Mouse (Mus musculus): ENCODE measurements around the gene Prx. TPM values are rescaled to one million over a fixed set of nuclear protein-coding genes. Genes with fewer than 3 reads are reported as not detected.

The Prx gene
- polyA plus RNA-seq, 1 experiment from 2014 or later, result 0.43 TPM

- Histone ChIP-seq H3K9ac (replicated peaks; ENCODE audit: low read depth, low read length) (no peak overlapping the region), H3K27me3 (ENCODE audit: control insufficient read depth, insufficient read depth, low read length) (no peaks in the 10 kb centered on the region), H3K4me1 (ENCODE audit: control insufficient read depth, insufficient read depth, low read length) (peaks cover 7% of the 10 kb centered on the region; the same call in 1 of the 2 replicates), H3K4me3 (ENCODE audit: low read depth, low read length) (no peak overlapping the region), H3K36me3 (ENCODE audit: control insufficient read depth, insufficient read depth, low read length) (no peaks in the 10 kb centered on the region), H3K27ac (ENCODE audit: low read depth, low read length) (no peak overlapping the region), H3K9me3 (ENCODE audit: control insufficient read depth, low read length) (no peaks in the 10 kb centered on the region), H3K4me2 (ENCODE audit: low read depth, low read length) (no peak overlapping the region)
- ATAC-seq (ENCODE audit: low read depth), result no peak
- 91% methylated on average over 6 of the region's 6 CpGs for WGBS
These were observed 50.5 kb downstream of the Prx start for GRCm38 (mm10) chr7:27549597-27549996.

GRCm38 (mm10) chr7:27552070-27552469 lies 52.9 kb downstream of the Prx start:
- Histone ChIP-seq H3K4me3 (ENCODE audit: low read depth, low read length) (peak overlapping the region; percentile 48), H3K9ac (replicated peaks; ENCODE audit: low read depth, low read length) (no peak overlapping the region), H3K36me3 (ENCODE audit: control insufficient read depth, insufficient read depth, low read length) (peaks cover 6% of the 10 kb centered on the region; the same call in 1 of the 2 replicates), H3K4me1 (ENCODE audit: control insufficient read depth, insufficient read depth, low read length) (peaks cover 7% of the 10 kb centered on the region; the same call in 1 of the 2 replicates), H3K27me3 (ENCODE audit: control insufficient read depth, insufficient read depth, low read length) (no peaks in the 10 kb centered on the region), H3K9me3 (ENCODE audit: control insufficient read depth, low read length) (no peaks in the 10 kb centered on the region), H3K27ac (ENCODE audit: low read depth, low read length) (no peak overlapping the region), H3K4me2 (ENCODE audit: low read depth, low read length) (peak overlapping the region; percentile 68; the same call in 1 of the 2 replicates)
- ATAC-seq (ENCODE audit: low read depth), result no peak
- WGBS, result 60% methylated on average over 5 of the region's 5 CpGs

- H3K4me2 ChIP-seq (ENCODE audit: low read depth, low read length), result peak within 1 kb of the TSS; percentile 68
- H3K9ac ChIP-seq (replicated peaks; ENCODE audit: low read depth, low read length), result peak within 1 kb of the TSS; percentile 54
- no peaks in the 10 kb centered on the region for H3K9me3 ChIP-seq (ENCODE audit: control insufficient read depth, low read length)
- peak within 1 kb of the TSS; percentile 48 for H3K4me3 ChIP-seq (ENCODE audit: low read depth, low read length)
- WGBS, result under 1% methylated on average over 41 of the region's 41 CpGs
- no peaks in the 10 kb centered on the region for H3K27me3 ChIP-seq (ENCODE audit: control insufficient read depth, insufficient read depth, low read length)
- H3K4me1 ChIP-seq (ENCODE audit: control insufficient read depth, insufficient read depth, low read length), result peaks cover 7% of the 10 kb centered on the region; the same call in 1 of the 2 replicates
- H3K27ac ChIP-seq (ENCODE audit: low read depth, low read length), result no peak within 1 kb of the TSS
- H3K36me3 ChIP-seq (ENCODE audit: control insufficient read depth, insufficient read depth, low read length), result peaks cover 6% of the 10 kb centered on the region; the same call in 1 of the 2 replicates
- ATAC-seq (ENCODE audit: low read depth), result peak; percentile 100
These were observed 53.9 kb downstream of the Prx start, which contains the start of the genes Pld3 and 2310022A10Rik for GRCm38 (mm10) chr7:27552931-27553513. Gene Pld3, minus strand, starts transcription at chr7:27553218. Gene 2310022A10Rik, plus strand, starts transcription at chr7:27553233.

GRCm38 (mm10) chr7:27560291-27560887 lies 61.3 kb downstream of the Prx start:
- no peak for ATAC-seq (ENCODE audit: low read depth)
- H3K27ac ChIP-seq (ENCODE audit: low read depth, low read length), result no peak overlapping the region
- no peak overlapping the region for H3K4me2 ChIP-seq (ENCODE audit: low read depth, low read length)
- no peaks in the 10 kb centered on the region for H3K27me3 ChIP-seq (ENCODE audit: control insufficient read depth, insufficient read depth, low read length)
- H3K9ac ChIP-seq (replicated peaks; ENCODE audit: low read depth, low read length), result no peak overlapping the region
- no peaks in the 10 kb centered on the region for H3K4me1 ChIP-seq (ENCODE audit: control insufficient read depth, insufficient read depth, low read length)
- H3K36me3 ChIP-seq (ENCODE audit: control insufficient read depth, insufficient read depth, low read length), result peaks cover 23% of the 10 kb centered on the region
- no peak overlapping the region for H3K4me3 ChIP-seq (ENCODE audit: low read depth, low read length)
- 85% methylated on average over 8 of the region's 8 CpGs for WGBS
- no peaks in the 10 kb centered on the region for H3K9me3 ChIP-seq (ENCODE audit: control insufficient read depth, low read length)

- Histone ChIP-seq H3K9me3 (ENCODE audit: control insufficient read depth, low read length) (no peaks in the 10 kb centered on the region), H3K9ac (replicated peaks; ENCODE audit: low read depth, low read length) (no peak overlapping the region), H3K36me3 (ENCODE audit: control insufficient read depth, insufficient read depth, low read length) (peaks cover 26% of the 10 kb centered on the region), H3K4me3 (ENCODE audit: low read depth, low read length) (no peak overlapping the region), H3K27ac (ENCODE audit: low read depth, low read length) (no peak overlapping the region), H3K4me2 (ENCODE audit: low read depth, low read length) (no peak overlapping the region), H3K27me3 (ENCODE audit: control insufficient read depth, insufficient read depth, low read length) (no peaks in the 10 kb centered on the region), H3K4me1 (ENCODE audit: control insufficient read depth, insufficient read depth, low read length) (no peaks in the 10 kb centered on the region)
- whole genome bisulfite sequencing, result 100% methylated on average over 1 of the region's 1 CpGs
- no peak for ATAC-seq (ENCODE audit: low read depth)
These were observed 61.9 kb downstream of the Prx start for GRCm38 (mm10) chr7:27560978-27561377.

Other genes with a start within 250 kb of the Prx start
- 22.6 and 27.9 TPM in 2 replicates for gene Numbl, start 240.9 kb upstream of the Prx start, polyA plus RNA-seq (2014; fragmentation: Nextera tagmentation; extraction: Ambion mirVana)
- gene Ltbp4, start 161.6 kb upstream of the Prx start, polyA plus RNA-seq (2014; fragmentation: Nextera tagmentation; extraction: Ambion mirVana), result 5.8 and 11.5 TPM in 2 replicates
- gene Shkbp1, start 143.3 kb upstream of the Prx start, polyA plus RNA-seq (2014; fragmentation: Nextera tagmentation; extraction: Ambion mirVana), result 29.6 and 35.6 TPM in 2 replicates
- gene Gm20479, start 141.9 kb upstream of the Prx start, polyA plus RNA-seq (2014; fragmentation: Nextera tagmentation; extraction: Ambion mirVana), result not detected in 2 replicates
- gene Sptbn4, start 51.6 kb upstream of the Prx start, polyA plus RNA-seq (2014; fragmentation: Nextera tagmentation; extraction: Ambion mirVana), result 3.9 and 5.6 TPM in 2 replicates
- 12.1 and 23.0 TPM in 2 replicates for gene Blvrb, start 51.3 kb upstream of the Prx start, polyA plus RNA-seq (2014; fragmentation: Nextera tagmentation; extraction: Ambion mirVana)
- 5.7 and 10.0 TPM in 2 replicates for gene Sertad3, start 25.6 kb upstream of the Prx start, polyA plus RNA-seq (2014; fragmentation: Nextera tagmentation; extraction: Ambion mirVana)
- 6.1 and 10.7 TPM in 2 replicates for gene Sertad1, start 12.4 kb upstream of the Prx start, polyA plus RNA-seq (2014; fragmentation: Nextera tagmentation; extraction: Ambion mirVana)
- gene Hipk4, start 23.9 kb downstream of the Prx start, polyA plus RNA-seq (2014; fragmentation: Nextera tagmentation; extraction: Ambion mirVana), result 1.2 and 2.1 TPM in 2 replicates
- 148 and 168 TPM in 2 replicates for gene Pld3, start 53.9 kb downstream of the Prx start, polyA plus RNA-seq (2014; fragmentation: Nextera tagmentation; extraction: Ambion mirVana)
- gene 2310022A10Rik, start 53.9 kb downstream of the Prx start, polyA plus RNA-seq (2014; fragmentation: Nextera tagmentation; extraction: Ambion mirVana), result 27.2 TPM in 2 replicates
- 44.1 and 51.4 TPM in 2 replicates for gene Akt2, start 92.2 kb downstream of the Prx start, polyA plus RNA-seq (2014; fragmentation: Nextera tagmentation; extraction: Ambion mirVana)
- 80.3 and 111 TPM in 2 replicates for gene Ttc9b, start 154.6 kb downstream of the Prx start, polyA plus RNA-seq (2014; fragmentation: Nextera tagmentation; extraction: Ambion mirVana)
- gene Map3k10, start 175.3 kb downstream of the Prx start, polyA plus RNA-seq (2014; fragmentation: Nextera tagmentation; extraction: Ambion mirVana), result 17.0 and 22.3 TPM in 2 replicates
- gene Zfp607b, start 190.0 kb downstream of the Prx start, polyA plus RNA-seq (2014; fragmentation: Nextera tagmentation; extraction: Ambion mirVana), result 12.2 and 13.1 TPM in 2 replicates
- gene Zfp60, start 232.1 kb downstream of the Prx start, polyA plus RNA-seq (2014; fragmentation: Nextera tagmentation; extraction: Ambion mirVana), result 98.5 and 117 TPM in 2 replicates

All from neural tube, embryonic 14.5 days (tissue).